In the genomic region with DNA sequence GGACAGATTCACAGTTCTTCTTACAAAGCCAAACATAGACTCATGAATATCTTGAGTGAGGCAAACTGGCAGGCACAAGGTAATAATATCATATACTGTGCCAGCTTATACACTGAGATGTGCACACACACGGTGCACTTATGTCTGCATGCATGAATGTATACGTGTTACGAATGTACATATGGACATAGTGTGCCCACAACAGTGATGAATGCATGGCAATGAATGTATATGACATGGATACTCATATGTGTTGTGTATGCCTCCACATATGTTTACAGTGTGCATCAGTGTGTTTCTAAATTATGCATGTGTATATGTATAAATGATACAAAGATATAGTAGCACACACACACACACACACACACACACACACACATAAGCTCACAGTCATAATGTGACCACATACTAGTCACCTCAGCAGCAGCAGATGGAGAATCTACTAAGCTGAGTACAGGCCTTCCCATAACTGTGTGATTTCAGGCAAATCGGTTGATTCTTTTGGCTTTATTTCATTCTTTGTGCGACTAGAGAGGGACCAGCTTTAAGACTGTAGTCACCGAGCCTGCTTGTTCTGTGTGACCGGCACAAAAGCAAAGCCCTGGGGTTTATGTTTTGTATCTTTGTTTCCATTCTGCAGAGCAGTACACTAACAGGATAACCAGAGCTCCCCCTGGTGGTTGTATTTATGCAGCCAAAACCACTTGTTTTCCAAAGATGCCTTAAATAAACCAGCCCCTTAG, we compare ENCODE assay signal across 8 mouse cellular contexts.
DNase-seq lines count a peak whose midpoint lies in the region; ATAC-seq lines count a peak whose summit lies in the region.

No protein-coding gene starts in this region.

- no peak overlapping the region for H3K4me2 ChIP-seq in intestine, embryonic 16.5 days (ENCODE audit: low read depth, low read length)
- no peak overlapping the region for H3K4me2 ChIP-seq in midbrain, embryonic 12.5 days (replicated peaks)

- H3K27me3 ChIP-seq in intestine, embryonic 16.5 days (replicated peaks; ENCODE audit: control insufficient read depth, insufficient read depth, low read length): no peaks in the 10 kb centered on the region
- H3K27me3 ChIP-seq in midbrain, embryonic 12.5 days: peaks cover 21% of the 10 kb centered on the region
- H3K27me3 ChIP-seq in splenic B cell, adult 2 months (ENCODE audit: control insufficient read depth, insufficient read depth, low read length, poor library complexity, severe bottlenecking): no peaks in the 10 kb centered on the region

- peak; percentile 61 for ATAC-seq in granulocyte monocyte progenitor cell, adult 5-6 weeks (replicated peaks; ENCODE audit: poor library complexity, severe bottlenecking)
- 0 out of 2 replicates have a peak, but pooled peaks have one; percentile 50 for ATAC-seq in intestine, embryonic 16.5 days
- ATAC-seq in midbrain, embryonic 12.5 days (ENCODE audit: low FRiP score, low read depth): peak; percentile 87

- 47% methylated on average over 7 of the region's 7 CpGs for WGBS in intestine, embryonic 16.5 days
- 38% methylated on average over 7 of the region's 7 CpGs for WGBS in midbrain, embryonic 12.5 days

- H3K36me3 ChIP-seq in intestine, embryonic 16.5 days (ENCODE audit: control insufficient read depth, insufficient read depth, low read length): no peaks in the 10 kb centered on the region
- H3K36me3 ChIP-seq in midbrain, embryonic 12.5 days: no peaks in the 10 kb centered on the region
- H3K36me3 ChIP-seq in splenic B cell, adult 2 months (ENCODE audit: control insufficient read depth, insufficient read depth, low read length, poor library complexity, severe bottlenecking): no peaks in the 10 kb centered on the region

- no peaks in the 10 kb centered on the region for H3K4me1 ChIP-seq in intestine, embryonic 16.5 days (ENCODE audit: control insufficient read depth, insufficient read depth, low read length)
- no peaks in the 10 kb centered on the region for H3K4me1 ChIP-seq in midbrain, embryonic 12.5 days

- H3K4me3 ChIP-seq in intestine, embryonic 16.5 days (ENCODE audit: low read length): no peak overlapping the region
- H3K4me3 ChIP-seq in midbrain, embryonic 12.5 days: no peak overlapping the region

- DNase-seq in urinary bladder, postnatal 25 days (ENCODE audit: low spot score): peak; percentile 26
- no peak for DNase-seq in urinary bladder, postnatal 10 days (ENCODE audit: low spot score)
- peak; percentile 74 for DNase-seq in embryo, embryonic 10 days (ENCODE audit: low spot score)
- peak; percentile 75 to 83 for DNase-seq in left cerebral cortex, postnatal 14 days (ENCODE audit: low spot score in 2 of 2)
- peak; percentile 46 for DNase-seq in splenic B cell, adult 2 months (ENCODE audit: low read depth, low spot score)

- intact Hi-C loops in left cerebral cortex, postnatal 14 days (cut with DNase I): loop anchor here (5.0 kb wide), 2 partner anchors 264 to 469 kb away; no protein-coding TSS in a partner anchor

- no peak overlapping the region for H3K9ac ChIP-seq in intestine, embryonic 16.5 days (ENCODE audit: low read depth, low read length)
- no peak overlapping the region; the same call in 1 of the 2 replicates for H3K9ac ChIP-seq in midbrain, embryonic 12.5 days (replicated peaks)

- H3K9me3 ChIP-seq in intestine, embryonic 16.5 days (ENCODE audit: control insufficient read depth, low read length): no peaks in the 10 kb centered on the region
- no peaks in the 10 kb centered on the region for H3K9me3 ChIP-seq in midbrain, embryonic 12.5 days

- no peak overlapping the region for H3K27ac ChIP-seq in intestine, embryonic 16.5 days (ENCODE audit: low read length)
- H3K27ac ChIP-seq in midbrain, embryonic 12.5 days (replicated peaks): no peak overlapping the region
